ENCODE assay signal across 12 mouse cellular contexts in the genomic region with DNA sequence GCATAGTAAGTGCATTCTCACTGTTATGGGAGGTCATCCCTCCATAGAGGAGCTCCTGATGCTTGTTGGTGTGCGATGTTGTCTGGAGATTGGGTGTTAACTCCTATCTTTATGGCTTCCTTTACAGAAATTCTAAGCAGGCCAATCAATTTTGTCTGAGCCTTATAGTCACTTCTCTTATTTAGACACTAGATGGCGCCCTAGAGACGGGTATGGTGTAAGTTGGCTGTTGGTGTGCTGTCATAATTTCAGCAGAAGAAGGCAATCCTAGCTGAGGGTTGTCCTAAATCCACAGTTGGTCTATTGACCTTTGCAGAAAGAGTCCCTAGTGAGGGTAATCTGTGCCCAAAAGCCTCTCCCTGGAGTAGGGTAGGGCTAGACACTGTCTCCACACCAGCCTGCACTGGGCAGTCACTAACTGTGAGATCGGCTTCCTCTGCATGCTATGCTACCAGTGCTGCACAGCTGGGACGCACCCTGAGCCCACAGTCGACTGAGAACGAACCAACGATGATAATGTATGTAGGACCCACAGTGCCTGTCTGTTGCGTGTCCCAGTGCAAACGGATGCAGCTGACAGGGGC. TPM values are rescaled to one million over a fixed set of nuclear protein-coding genes. Genes with fewer than 3 reads are reported as not detected.
DNase-seq lines count a peak whose midpoint lies in the region; ATAC-seq and TF ChIP-seq lines count a peak whose summit lies in the region.
"Had no signal": no experiment of that assay in that cellular context is flagged by ENCODE, and none has a peak within 500 bp of the region (broad histone marks: within the 10 kb centered on the region; RNA-seq: fewer than 3 reads in every experiment).

No protein-coding gene starts in this region.

- peak; percentile 70 for TF ChIP-seq CTCF in lung, embryonic 14.5 days (IDR thresholded peaks at IDR 0.05; ENCODE audit: low read depth)

- no peaks in the 10 kb centered on the region for H3K36me3 ChIP-seq in forebrain, embryonic 14.5 days (ENCODE audit: control insufficient read depth, insufficient read depth, low read length)
- H3K36me3 ChIP-seq in forebrain, embryonic 15.5 days: no peaks in the 10 kb centered on the region
- no peaks in the 10 kb centered on the region for H3K36me3 ChIP-seq in lung, embryonic 14.5 days (ENCODE audit: insufficient read depth)
- H3K36me3 ChIP-seq: G1E; stomach, embryonic 15.5 days had no signal

- no peaks in the 10 kb centered on the region for H3K4me1 ChIP-seq in forebrain, embryonic 14.5 days (ENCODE audit: control insufficient read depth, insufficient read depth, low read length)
- H3K4me1 ChIP-seq in forebrain, embryonic 15.5 days: no peaks in the 10 kb centered on the region
- no peaks in the 10 kb centered on the region for H3K4me1 ChIP-seq in lung, embryonic 14.5 days (ENCODE audit: insufficient read depth)
- H3K4me1 ChIP-seq: stomach, embryonic 15.5 days had no signal

- 58% methylated on average over 10 of the region's 10 CpGs for WGBS in forebrain, embryonic 14.5 days
- 55% methylated on average over 10 of the region's 10 CpGs for WGBS in forebrain, embryonic 15.5 days
- 47% methylated on average over 10 of the region's 10 CpGs for WGBS in lung, embryonic 14.5 days

- H3K4me2 ChIP-seq in forebrain, embryonic 14.5 days (ENCODE audit: low read length): no peak overlapping the region
- H3K4me2 ChIP-seq in forebrain, embryonic 15.5 days (replicated peaks): no peak overlapping the region
- H3K4me2 ChIP-seq in lung, embryonic 14.5 days: no peak overlapping the region
- H3K4me2 ChIP-seq: stomach, embryonic 15.5 days had no signal

- H3K27ac ChIP-seq in forebrain, embryonic 14.5 days (ENCODE audit: low read depth, low read length): no peak overlapping the region
- H3K27ac ChIP-seq in forebrain, embryonic 15.5 days (replicated peaks): no peak overlapping the region
- no peak overlapping the region for H3K27ac ChIP-seq in lung, embryonic 14.5 days (ENCODE audit: low read depth)
- H3K27ac ChIP-seq: stomach, embryonic 15.5 days had no signal

- ATAC-seq in forebrain, embryonic 14.5 days: no peak
- no peak for ATAC-seq in forebrain, embryonic 15.5 days (replicated peaks)
- peak; percentile 44; the same call in 1 of the 2 replicates for ATAC-seq in lung, embryonic 14.5 days (ENCODE audit: insufficient read depth)

- H3K4me3 ChIP-seq in forebrain, embryonic 14.5 days (ENCODE audit: low read depth, low read length): no peak overlapping the region
- no peak overlapping the region for H3K4me3 ChIP-seq in forebrain, embryonic 15.5 days
- H3K4me3 ChIP-seq in lung, embryonic 14.5 days (ENCODE audit: low read depth, low read length): no peak overlapping the region
- H3K4me3 ChIP-seq: myocyte; stomach, embryonic 15.5 days had no signal

- H3K9me3 ChIP-seq in forebrain, embryonic 14.5 days (replicated peaks; ENCODE audit: control insufficient read depth, low read length): no peaks in the 10 kb centered on the region
- H3K9me3 ChIP-seq in forebrain, embryonic 15.5 days: no peaks in the 10 kb centered on the region
- no peaks in the 10 kb centered on the region for H3K9me3 ChIP-seq in lung, embryonic 14.5 days (ENCODE audit: low read depth, low read length)
- H3K9me3 ChIP-seq: stomach, embryonic 15.5 days had no signal

- no peaks in the 10 kb centered on the region for H3K27me3 ChIP-seq in forebrain, embryonic 14.5 days (replicated peaks; ENCODE audit: control insufficient read depth, insufficient read depth, low read length)
- H3K27me3 ChIP-seq in forebrain, embryonic 15.5 days: no peaks in the 10 kb centered on the region
- H3K27me3 ChIP-seq in lung, embryonic 14.5 days (ENCODE audit: insufficient read depth, low read length): no peaks in the 10 kb centered on the region
- H3K27me3 ChIP-seq: stomach, embryonic 15.5 days had no signal

- DNase-seq in forebrain, embryonic 14.5 days (ENCODE audit: low spot score): peak; percentile 69
- peak; percentile 72 for DNase-seq in lung, embryonic 14.5 days
- DNase-seq in lung, postnatal 10 days: no peak
- peak; percentile 36 for DNase-seq in embryo, embryonic 11.5 days (ENCODE audit: low read depth, low spot score)
- DNase-seq in retina, adult 2 months (ENCODE audit: low read depth, low spot score): peak; percentile 16
- no peak for DNase-seq in spleen, postnatal 14 days (ENCODE audit: low spot score in 2 of 2)
- no peak for DNase-seq in spleen, adult 18-20 months
- DNase-seq: gastrocnemius, postnatal 36 days had no signal

- H3K9ac ChIP-seq in forebrain, embryonic 14.5 days (ENCODE audit: low read length): no peak overlapping the region
- H3K9ac ChIP-seq in forebrain, embryonic 15.5 days (replicated peaks): no peak overlapping the region
- no peak overlapping the region for H3K9ac ChIP-seq in lung, embryonic 14.5 days
- H3K9ac ChIP-seq: stomach, embryonic 15.5 days had no signal

RNA-seq across cellular contexts. Expression of gene Hs3st4, which starts 18.0 kb away (rescaled TPM):
- 3.9 and 5.8 TPM in 2 replicates for polyA plus RNA-seq in forebrain, embryonic 14.5 days (2014; fragmentation: Nextera tagmentation; extraction: Ambion mirVana)
- polyA plus RNA-seq in forebrain, embryonic 15.5 days (2015; fragmentation: Nextera tagmentation; extraction: Ambion mirVana): 10.5 and 13.4 TPM in 2 replicates
- 0.05 TPM in 1 of 2 replicates, not detected in the other for polyA plus RNA-seq in lung, embryonic 14.5 days (2014; fragmentation: Nextera tagmentation; extraction: Ambion mirVana)
- polyA plus RNA-seq: G1E, myocyte had no signal

Comparison
In these comparisons a context has a peak if more than half of its experiments do, and no peak if none do; other contexts are left out.
1. DNase-seq: peak in forebrain, embryonic 14.5 days (single experiment), lung, embryonic 14.5 days (single experiment), embryo, embryonic 11.5 days (single experiment) and retina, adult 2 months (single experiment); none in lung, postnatal 10 days (single experiment), spleen, postnatal 14 days (0 of 2) and spleen, adult 18-20 months (0 of 2).